Mouse (Mus musculus) E14TG2a.4 (cell line): Measurements from ENCODE around the gene Slc35f3.

Source experiments
- CTCF ChIP-seq: conservative IDR thresholded peaks from 2 replicates; pipeline ENCODE4 v1.5.1; 2014; ENCODE audit warnings: low read length
- NANOG ChIP-seq: IDR thresholded peaks from 2 replicates; pipeline ENCODE4 v1.6.1; 2014; ENCODE audit warnings: borderline replicate concordance, low read length, mixed read lengths
- POU5F1 ChIP-seq: IDR thresholded peaks from 2 replicates; pipeline ENCODE4 v1.6.1; 2014; ENCODE audit warnings: low read length, borderline replicate concordance

- TF ChIP-seq CTCF = no peak
- TF ChIP-seq POU5F1 = no peak
- no peak for TF ChIP-seq NANOG
These were observed 25.9 kb upstream of the Slc35f3 start for GRCm38 (mm10) chr8:126272445-126272844.
